Mouse (Mus musculus) layer of hippocampus, adult 8-10 months (tissue): Measurements from ENCODE around the gene Il12rb2. TPM values are rescaled to one million over a fixed set of nuclear protein-coding genes. Genes with fewer than 3 reads are reported as not detected.

ENCODE experiments used
- DNase-seq, 2 experiments: peaks; one replicate each; pipeline ENCODE4 v3.0.0; 2022; ENCODE audit warnings: low spot score in 2 of 2
- total RNA-seq, 4 experiments: library from RNA; stranded (reverse); gene quantifications; 2 replicates each; pipeline ENCODE4 v1.2.4; 2022

The Il12rb2 gene
- total RNA-seq, 4 experiments from 2014 or later, result 0.20 to 0.39 TPM; not detected in 2

DNA sequence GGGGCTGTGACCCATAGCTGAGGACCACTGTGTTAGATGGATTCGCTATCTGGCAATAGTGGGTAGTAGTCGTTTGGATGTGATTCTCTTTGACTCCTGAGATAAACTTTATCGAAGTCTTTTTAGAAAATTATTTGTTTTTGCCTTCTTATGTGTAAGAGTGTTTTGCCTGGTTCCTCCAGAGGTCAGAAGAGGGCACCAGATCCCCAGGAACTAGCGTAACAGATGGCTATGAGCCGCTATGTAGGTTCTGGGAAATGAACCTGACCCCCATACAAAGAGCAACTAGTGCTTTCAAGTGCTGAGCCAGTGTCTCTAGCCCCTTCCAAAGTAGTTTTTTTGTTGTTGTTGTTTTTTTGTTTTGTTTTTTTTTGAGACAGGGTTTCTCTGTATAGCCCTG lies 79.9 kb downstream of the Il12rb2 start:
- no peak for DNase-seq

DNA sequence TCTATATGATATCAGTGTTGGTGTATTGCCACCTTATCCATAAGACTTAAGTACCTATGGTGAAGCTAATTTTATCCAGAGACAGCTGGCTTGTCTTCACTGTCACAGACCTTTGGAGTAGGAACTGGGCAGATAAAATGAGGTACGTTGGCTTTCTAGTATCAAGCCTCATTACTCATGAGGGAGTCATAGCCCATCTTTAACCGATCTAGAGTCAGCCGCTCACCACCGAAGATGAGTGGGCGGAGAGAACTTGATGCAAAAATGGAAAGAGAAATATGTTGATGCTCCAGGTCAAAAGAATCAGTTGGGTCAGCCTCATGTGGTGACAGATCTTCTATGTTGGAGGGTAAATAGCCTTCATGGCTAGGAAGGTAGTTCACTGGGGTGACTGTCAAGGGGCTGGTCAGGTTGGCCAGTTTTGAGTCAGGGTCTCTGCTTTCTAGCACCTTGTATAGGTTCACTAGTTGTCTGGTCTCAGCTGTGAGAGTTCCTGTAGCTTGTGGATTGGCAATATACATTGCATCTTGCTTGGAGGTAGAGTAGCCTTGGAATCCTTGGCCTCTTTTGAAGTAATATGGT lies 83.9 kb downstream of the Il12rb2 start:
- no peak for DNase-seq

DNA sequence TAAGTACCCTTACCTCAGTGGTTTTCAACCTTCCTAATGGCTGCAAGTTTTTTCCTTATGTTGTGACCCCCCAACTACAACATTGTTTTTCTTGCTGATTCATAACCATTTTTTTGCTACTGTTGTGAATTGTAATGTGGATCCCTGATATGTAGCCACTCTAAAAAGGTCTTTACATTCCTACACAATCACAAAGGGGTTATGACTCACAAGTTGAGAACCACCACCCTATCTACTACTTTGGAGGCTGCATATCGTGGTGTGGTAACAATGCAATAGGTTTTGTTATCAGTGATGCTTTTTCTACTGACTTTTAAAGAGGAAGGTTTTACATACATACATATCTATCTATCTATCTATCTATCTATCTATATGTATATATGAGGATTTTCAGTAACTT lies 93.1 kb downstream of the Il12rb2 start:
- DNase-seq, result no peak

DNA sequence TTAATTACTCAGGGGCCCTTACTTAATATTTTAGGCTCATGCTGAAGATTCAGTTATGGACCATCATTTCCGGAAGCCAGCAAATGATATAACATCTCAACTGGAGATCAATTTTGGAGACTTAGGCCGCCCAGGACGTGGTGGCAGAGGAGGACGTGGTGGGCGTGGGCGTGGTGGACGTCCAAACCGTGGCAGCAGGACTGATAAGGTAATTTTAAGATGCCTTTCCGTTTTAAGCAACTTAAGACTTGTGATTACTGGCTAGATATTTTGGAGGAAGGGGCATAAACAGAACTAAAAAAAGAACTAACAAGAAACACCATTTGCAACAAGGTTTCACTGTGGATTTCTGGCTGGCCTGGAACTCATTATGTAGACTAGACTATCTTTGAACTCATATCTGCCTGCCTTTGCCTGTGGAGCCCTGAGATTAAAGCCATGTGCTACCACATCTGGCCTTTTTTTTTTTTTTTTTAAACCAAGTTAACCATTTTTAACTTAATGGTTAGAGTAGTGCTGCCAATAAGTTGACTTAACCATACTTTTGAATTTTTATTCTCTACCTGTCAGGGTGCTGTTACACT lies 94.3 kb downstream of the Il12rb2 start:
- no peak for DNase-seq

DNA sequence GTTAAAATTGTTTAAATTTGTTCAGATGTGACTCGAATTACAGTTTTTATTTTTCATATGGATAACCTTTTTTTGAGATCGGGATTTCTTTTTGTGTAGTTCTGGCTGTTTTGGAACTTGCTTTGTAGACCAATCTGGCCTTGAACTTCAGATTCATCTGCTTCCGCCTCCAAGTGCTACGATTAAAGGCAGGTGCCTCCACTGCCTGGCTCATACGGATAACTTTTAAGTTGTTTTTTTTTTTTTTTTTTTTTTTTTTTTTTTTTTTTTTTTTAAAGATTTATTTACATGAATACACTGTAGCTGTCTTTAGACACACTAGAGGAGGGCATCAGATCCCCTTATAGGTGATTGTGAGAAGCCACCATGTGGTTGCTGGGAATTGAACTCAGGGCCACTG lies 98.0 kb downstream of the Il12rb2 start:
- no peak for DNase-seq

DNA sequence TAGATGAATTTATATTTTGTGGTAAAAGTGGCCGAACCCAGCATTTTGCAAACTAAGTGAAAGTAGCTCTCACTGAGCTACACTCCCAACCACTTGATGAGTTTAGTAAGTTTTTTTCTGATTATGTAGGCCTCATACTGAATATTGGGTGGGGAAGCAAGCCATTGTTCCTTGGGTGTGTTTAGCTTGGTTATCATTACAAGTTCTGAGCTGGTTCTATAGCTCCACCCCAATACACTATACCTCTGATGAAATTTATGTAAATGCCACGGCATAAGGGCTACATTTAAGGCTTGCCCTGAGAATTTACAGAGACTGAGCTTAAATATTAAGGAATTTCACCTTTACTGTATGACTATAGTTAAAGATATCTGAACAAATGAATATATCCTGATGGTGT lies 106.5 kb downstream of the Il12rb2 start:
- DNase-seq, result no peak

DNA sequence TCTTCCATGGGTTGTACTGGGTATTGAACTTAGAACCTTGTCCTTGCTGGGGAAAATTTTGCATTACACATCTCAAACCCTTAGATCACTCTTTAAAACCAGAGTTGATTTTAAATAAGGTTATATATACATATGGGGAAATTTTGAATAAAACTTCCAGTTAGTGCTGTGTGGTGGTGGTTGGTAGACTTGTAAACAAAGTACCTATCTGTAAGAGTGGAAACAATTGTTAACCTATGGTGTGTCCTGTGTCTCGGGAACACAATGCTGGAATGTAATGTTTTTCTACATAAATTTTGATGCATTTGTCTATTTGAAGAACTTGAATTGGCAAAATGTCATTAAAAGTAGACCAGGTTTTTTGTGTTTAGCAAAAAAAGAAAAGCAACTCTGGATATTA lies 107.0 kb downstream of the Il12rb2 start:
- DNase-seq, result no peak

DNA sequence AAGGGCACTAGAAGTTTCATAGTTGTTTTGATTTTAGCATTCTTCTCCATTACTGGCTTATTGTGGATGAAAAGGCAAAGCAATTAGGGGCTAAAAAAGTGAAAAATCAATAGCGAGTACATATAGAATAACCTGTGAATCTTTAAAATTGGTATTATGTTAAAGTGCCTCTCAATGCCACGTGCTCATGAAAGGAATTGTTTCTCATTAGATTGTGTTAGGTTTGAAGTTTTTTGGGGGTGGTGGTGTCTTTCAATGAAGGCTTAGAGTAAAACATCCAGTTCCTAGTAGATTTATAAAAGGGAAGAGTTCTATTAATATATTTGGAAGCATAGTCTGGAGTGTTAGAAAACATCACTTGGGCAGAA lies 107.8 kb downstream of the Il12rb2 start:
- DNase-seq, result no peak

DNA sequence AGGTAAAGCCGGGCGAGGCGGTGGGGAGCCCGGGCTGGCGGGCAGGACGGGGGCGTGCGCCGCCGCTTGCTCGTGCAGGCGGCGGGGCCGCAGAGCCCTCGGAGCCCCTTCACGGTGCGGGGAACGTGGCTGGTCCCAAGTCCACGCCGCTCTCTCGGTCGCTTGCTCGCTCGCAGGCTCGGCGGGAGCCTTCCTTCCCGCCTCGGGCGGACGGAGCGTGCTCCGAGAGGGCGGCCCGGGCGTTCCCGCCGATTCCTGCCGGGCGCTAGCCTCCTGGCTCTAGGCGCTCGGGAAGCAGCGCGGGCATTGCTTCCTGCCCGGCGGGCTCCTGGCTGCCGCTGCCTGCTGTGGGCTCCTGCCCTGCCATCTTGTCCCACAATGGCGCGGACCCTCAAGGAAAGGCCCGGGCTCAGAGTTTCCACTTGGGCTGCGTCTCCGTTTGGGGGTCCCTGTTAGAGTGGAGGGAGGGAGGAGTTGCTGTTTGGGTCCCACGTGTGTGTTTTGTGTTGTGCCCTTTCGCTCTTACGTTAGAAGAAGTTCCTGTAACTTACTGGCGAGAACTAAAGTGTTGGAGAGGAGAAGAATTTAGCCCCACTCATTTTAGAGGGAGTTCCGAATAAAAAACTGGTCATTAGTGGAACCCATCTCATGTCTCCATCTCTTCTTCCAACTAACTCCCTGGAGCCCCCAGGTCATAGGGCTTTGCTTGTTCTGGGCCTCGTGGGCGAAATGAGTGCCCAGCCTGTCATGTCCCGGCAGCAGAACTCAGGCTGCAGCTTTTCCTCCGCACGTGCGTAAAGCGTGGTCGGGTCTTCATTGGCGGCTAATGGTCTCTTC lies 108.4 kb downstream of the Il12rb2 start:
- DNase-seq, result peak; percentile 10 to 14

DNA sequence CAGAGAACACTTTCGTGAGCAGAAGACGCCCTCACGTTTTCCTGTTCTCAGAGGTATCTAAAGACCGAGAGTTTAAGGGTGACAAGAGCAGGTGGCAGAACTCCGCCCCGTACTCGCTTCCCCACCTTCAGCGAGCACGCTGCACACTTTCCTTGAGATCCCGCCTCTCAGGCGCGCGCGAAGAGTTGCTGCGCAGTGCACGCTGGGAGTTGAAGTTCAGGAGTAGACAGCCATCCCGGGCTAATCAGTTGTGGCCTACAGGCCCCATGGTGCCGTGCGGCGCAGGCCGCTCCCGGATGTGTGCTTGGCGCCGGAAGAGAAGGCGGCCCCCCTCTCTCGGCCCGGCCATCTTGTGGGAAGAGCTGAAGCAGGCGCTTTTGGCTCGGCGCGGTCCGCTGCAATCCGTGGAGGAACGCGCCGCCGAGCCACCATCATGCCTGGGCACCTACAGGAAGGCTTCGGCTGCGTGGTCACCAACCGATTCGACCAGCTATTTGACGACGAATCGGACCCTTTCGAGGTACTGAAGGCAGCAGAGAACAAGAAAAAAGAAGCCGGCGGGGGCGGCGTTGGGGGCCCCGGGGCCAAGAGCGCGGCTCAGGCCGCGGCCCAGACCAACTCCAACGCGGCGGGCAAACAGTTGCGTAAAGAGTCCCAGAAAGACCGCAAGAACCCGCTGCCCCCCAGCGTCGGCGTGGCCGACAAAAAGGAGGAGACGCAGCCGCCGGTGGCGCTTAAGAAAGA lies 109.2 kb downstream of the Il12rb2 start:
- peak; percentile 97 for DNase-seq

DNA sequence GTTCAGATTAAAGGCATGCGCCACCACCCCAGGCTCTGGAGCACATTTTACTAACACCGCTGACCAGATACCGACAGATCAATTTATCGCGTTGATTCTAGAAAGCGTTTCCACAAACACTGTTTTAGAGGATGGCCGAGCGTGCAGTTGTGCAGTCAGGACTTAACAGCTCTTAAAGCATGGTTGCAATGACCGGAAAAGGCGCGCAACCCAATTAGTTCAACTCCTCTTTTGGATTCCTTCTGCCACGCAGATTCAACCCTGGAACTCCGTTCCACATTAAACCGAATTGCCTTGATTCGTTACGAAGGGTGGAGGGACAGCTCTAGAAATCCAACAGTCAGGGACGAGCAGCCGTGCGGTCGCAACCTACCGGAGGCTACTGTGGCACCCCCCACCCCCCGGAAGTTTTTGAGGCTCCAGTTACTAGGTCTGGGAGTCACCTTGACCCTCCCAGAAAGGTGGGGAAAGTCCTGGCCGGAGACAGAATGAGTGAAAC lies 109.8 kb downstream of the Il12rb2 start:
- peak; percentile 28 to 29 for DNase-seq

DNA sequence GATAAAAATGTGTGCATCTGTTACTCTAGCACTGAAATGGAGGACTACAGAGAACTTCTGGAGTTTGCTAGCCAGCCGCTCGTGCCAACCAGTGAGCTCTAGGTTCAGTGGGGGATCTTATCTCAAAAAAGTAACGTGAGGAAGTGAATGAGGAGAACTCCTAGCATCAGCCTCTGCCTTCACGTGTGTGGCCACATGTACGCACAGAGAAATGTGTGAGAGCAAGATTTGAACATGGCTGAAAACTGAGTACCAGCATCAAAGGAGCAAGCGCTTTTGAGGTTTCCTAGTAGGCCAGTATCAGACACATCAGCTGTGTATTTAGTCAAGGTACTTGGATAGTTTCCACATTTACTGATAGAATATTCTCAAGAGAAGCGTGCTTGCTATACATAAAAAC lies 111.1 kb downstream of the Il12rb2 start:
- no peak for DNase-seq

DNA sequence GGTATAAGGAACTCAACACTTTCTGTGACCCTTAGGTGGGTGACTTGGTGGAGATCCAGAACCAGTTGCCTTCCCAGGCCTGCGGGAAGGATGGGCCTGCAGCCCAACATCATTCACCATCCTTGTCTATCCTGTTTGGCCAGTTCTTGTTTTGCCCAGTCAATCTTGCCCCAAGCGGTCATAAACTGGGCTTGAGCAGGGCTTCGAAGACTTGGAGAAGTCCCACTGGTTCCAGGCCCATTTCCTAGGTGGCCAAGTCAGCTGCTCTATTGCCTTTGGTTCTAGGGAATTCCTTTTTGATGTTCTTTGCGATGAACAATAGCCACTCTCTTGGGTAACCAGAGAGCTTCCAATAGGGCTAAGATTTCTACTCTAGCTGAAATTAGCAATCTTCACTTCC lies 124.9 kb downstream of the Il12rb2 start:
- no peak for DNase-seq

DNA sequence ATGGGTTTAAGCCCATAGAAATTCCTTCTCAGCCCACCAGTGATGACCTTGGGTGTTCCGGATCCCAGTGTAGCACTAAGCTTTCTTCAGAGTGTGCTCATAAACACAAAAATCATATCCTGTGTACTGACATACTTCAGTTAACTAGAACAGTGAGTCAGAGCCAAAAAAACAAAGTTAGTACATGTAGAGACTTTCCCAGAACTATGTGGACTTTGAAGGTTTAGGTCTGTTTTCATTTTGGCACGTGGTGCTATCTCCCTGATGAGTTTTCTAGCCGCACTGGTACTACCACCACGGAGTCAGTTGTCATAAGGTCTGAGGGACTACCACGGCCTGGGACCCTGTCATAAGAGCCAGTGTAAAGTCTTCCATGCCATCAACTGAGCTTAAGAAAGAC lies 131.5 kb downstream of the Il12rb2 start:
- no peak for DNase-seq

DNA sequence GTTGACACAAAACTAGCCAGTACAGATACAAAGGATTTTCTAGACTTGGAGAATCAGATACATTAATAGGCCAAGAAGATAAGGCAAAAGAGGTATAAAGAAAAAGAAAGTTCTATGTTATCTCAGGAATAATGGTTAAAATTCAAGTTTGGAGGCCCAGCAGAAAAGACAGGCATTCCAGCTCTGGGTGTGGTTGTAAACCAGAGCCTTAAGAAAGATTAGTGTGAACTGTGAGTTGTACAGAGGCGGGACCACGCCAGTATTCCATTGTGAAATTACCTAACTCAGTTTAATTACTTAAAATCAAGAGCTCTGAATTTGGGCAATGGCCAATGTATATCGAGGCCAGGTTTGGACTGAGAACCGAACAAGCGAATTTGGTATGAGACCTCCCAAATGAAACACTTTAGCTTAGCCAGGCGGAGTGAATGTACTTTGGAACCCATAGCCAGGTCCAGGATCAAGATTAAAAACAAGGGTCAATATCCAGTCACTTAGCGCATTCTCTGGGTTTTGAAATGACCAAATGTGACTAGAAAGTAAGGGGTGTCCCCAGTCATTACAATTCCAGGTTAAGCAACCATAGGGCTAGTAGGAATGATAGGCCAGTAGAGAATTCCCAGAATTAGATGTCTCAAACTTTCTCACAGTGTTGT lies 132.1 kb downstream of the Il12rb2 start:
- DNase-seq, result no peak

Other genes with a start within 250 kb of the Il12rb2 start
- gene Serbp1, start 138.0 kb downstream of the Il12rb2 start, total RNA-seq, result 100 to 1,000 TPM; 145 to 214 (median 181) TPM
- not detected for gene Il23r, start 115.7 kb upstream of the Il12rb2 start, total RNA-seq
- gene Tacstd2, start 159.6 kb upstream of the Il12rb2 start, total RNA-seq, result 1 to 10 TPM; 1.3 to 1.6 (median 1.4) TPM